Mouse (Mus musculus): ENCODE results near the gene Lamp3. TPM values are rescaled to one million over a fixed set of nuclear protein-coding genes. Genes with fewer than 3 reads are reported as not detected.
"Not testable (repeated sequence)": the region's sequence is repeated elsewhere in the genome, so short reads cannot be mapped to it uniquely, and the experiment has no call there.

Lamp3 gene
- polyA plus RNA-seq, 1 experiment: not detected

- no peak for TF ChIP-seq CTCF (IDR thresholded peaks at IDR 0.05; ENCODE audit: extremely low read depth, insufficient read length, insufficient replicate concordance, low read depth, low read length)
- Histone ChIP-seq H3K36me3 (ENCODE audit: control insufficient read depth, insufficient read depth, low read length) (no peaks in the 10 kb centered on the region), H3K27ac (ENCODE audit: insufficient read depth, low read depth, low read length) (no peak within 1 kb of the TSS), H3K4me3 (ENCODE audit: low read depth, low read length) (no peak within 1 kb of the TSS), H3K4me1 (ENCODE audit: control insufficient read depth, insufficient read depth, insufficient read length, low read length) (no peaks in the 10 kb centered on the region), H3K27me3 (ENCODE audit: control insufficient read depth, insufficient read depth, low read length) (no peaks in the 10 kb centered on the region)
- 89% methylated on average over 1 of the region's 1 CpGs for WGBS
Measured at GRCm38 (mm10) chr16:19629816-19630215, 76.4 kb downstream of the Lamp3 start, which contains the start of gene Olfr171. TSS of gene Olfr171 (minus strand) at chr16:19629916.

- WGBS: 76% methylated on average over 2 of the region's 2 CpGs
- not testable (repeated sequence) for H3K4me1 ChIP-seq (ENCODE audit: control insufficient read depth, insufficient read depth, insufficient read length, low read length)
Measured at GRCm38 (mm10) chr16:19611782-19612181, 94.4 kb downstream of the Lamp3 start, which contains the start of gene Olfr170. TSS of gene Olfr170 (minus strand) at chr16:19611882.

More at GRCm38 (mm10) chr16:19611782-19612181, 94.4 kb downstream of the Lamp3 start, which contains the start of gene Olfr170:
- H3K36me3 ChIP-seq (ENCODE audit: control insufficient read depth, insufficient read depth, low read length); H3K4me3 ChIP-seq (ENCODE audit: low read depth, low read length); H3K27ac ChIP-seq (ENCODE audit: insufficient read depth, low read depth, low read length); H3K27me3 ChIP-seq (ENCODE audit: control insufficient read depth, insufficient read depth, low read length): not testable (repeated sequence)

Other genes with a start within 250 kb of the Lamp3 start
- gene Olfr166, start 222.7 kb downstream of the Lamp3 start, polyA plus RNA-seq (2012; rRNA removed): not detected in 2 replicates
- not detected in 2 replicates for gene Olfr167, start 184.1 kb downstream of the Lamp3 start, polyA plus RNA-seq (2012; rRNA removed)
- gene Olfr168, start 170.8 kb downstream of the Lamp3 start, polyA plus RNA-seq (2012; rRNA removed): not detected in 2 replicates
- gene Olfr169, start 134.6 kb downstream of the Lamp3 start, polyA plus RNA-seq (2012; rRNA removed): not detected in 2 replicates
- gene Olfr170, start 94.5 kb downstream of the Lamp3 start, polyA plus RNA-seq (2012; rRNA removed): not detected in 2 replicates
- not detected in 2 replicates for gene Olfr171, start 76.5 kb downstream of the Lamp3 start, polyA plus RNA-seq (2012; rRNA removed)
- 0.10 and 0.27 TPM in 2 replicates for gene B3gnt5, start 53.8 kb upstream of the Lamp3 start, polyA plus RNA-seq (2012; rRNA removed)